Mouse (Mus musculus) CH12.LX (cell line): ENCODE measurements at regions not wholly inside any gene's neighbourhood (a gene's known extent, or its start where the extent isn't known, plus 50 kb on each side); places are given as distances from the start of the nearest gene placed in this dataset.

Experiments
- DNase-seq: peaks from one replicate; pipeline ENCODE4 v3.0.0-alpha.2; 2013; ENCODE audit errors: extremely low read depth
- H3K27ac ChIP-seq: 2 replicates; pipeline ENCODE4 v1.5.1; 2012; ENCODE audit warnings: low read depth, mild to moderate bottlenecking, control low read depth, moderate library complexity; ENCODE audit not compliant: insufficient read depth
- H3K27me3 ChIP-seq: replicated peaks from 2 replicates; pipeline ENCODE3; 2012; ENCODE audit warnings: inconsistent platforms
- H3K36me3 ChIP-seq, 2 experiments: replicated peaks in 1 of 2; 2 replicates each; pipeline versions ENCODE3 to v1.6.1; 2012; ENCODE audit warnings: inconsistent platforms in 1 of 2, low read length in 1 of 2, mild to moderate bottlenecking in 1 of 2, mixed read lengths in 1 of 2, moderate library complexity in 1 of 2; ENCODE audit not compliant: control insufficient read depth in 1 of 2, insufficient read depth in 1 of 2
- H3K4me1 ChIP-seq, 2 experiments: 2 replicates each; pipeline ENCODE4 v1.6.1; 2012; ENCODE audit warnings: inconsistent platforms in 1 of 2, moderate library complexity in 1 of 2; ENCODE audit not compliant: insufficient read depth in 2 of 2, control insufficient read depth in 1 of 2
- H3K4me2 ChIP-seq: 2 replicates; pipeline ENCODE4 v1.6.1; 2012; ENCODE audit warnings: low read depth, mild to moderate bottlenecking, control low read depth; ENCODE audit not compliant: poor library complexity, insufficient read depth, severe bottlenecking
- H3K4me3 ChIP-seq, 3 experiments: fragments of 150-350 bp in 1 of 3; sonication (generic) in 1 of 3; replicated peaks in 1 of 3; 2 replicates each; pipeline versions ENCODE3 to v1.5.1; 2011 to 2012; ENCODE audit warnings: low read depth in 2 of 3, low read length in 2 of 3, mild to moderate bottlenecking in 2 of 3, moderate library complexity in 2 of 3, control low read depth in 1 of 3, improper control_type of control experiment in 1 of 3, inconsistent platforms in 1 of 3, mixed read lengths in 1 of 3; ENCODE audit not compliant: poor library complexity in 1 of 3
- H3K79me2 ChIP-seq: replicated peaks from 2 replicates; pipeline ENCODE4 v1.6.1; 2012; ENCODE audit warnings: mild to moderate bottlenecking, moderate library complexity; ENCODE audit not compliant: control insufficient read depth, poor library complexity, insufficient read depth, severe bottlenecking; ENCODE audit errors: extremely low read depth
- H3K9ac ChIP-seq: 2 replicates; pipeline ENCODE4 v1.6.1; 2012; ENCODE audit warnings: low read depth, mild to moderate bottlenecking, control low read depth, moderate library complexity; ENCODE audit not compliant: insufficient read depth
- H3K9me3 ChIP-seq: replicated peaks from 2 replicates; pipeline ENCODE3; 2012; ENCODE audit warnings: low read length, inconsistent platforms, mixed read lengths
- CHD1 ChIP-seq: IDR thresholded peaks from 2 replicates; pipeline ENCODE4 v1.6.1; 2012; ENCODE audit warnings: low read depth, low read length, improper control_type of control experiment, inconsistent platforms
- CTCF ChIP-seq, 2 experiments: IDR thresholded peaks in 1 of 2; conservative IDR thresholded peaks in 1 of 2; 2 replicates each; pipeline ENCODE4 v1.5.1; 2011 to 2012; ENCODE audit warnings: low read depth in 2 of 2, low read length in 2 of 2, improper control_type of control experiment in 1 of 2, inconsistent platforms in 1 of 2, mild to moderate bottlenecking in 1 of 2, moderate library complexity in 1 of 2
- ELF1 ChIP-seq: IDR thresholded peaks from 2 replicates; pipeline ENCODE4 v1.6.1; 2014; ENCODE audit warnings: low read depth, mild to moderate bottlenecking, inconsistent platforms, low read length, improper control_type of control experiment
- EP300 ChIP-seq: IDR thresholded peaks from 2 replicates; pipeline ENCODE4 v1.6.1; 2011; ENCODE audit warnings: low read length, improper control_type of control experiment
- HCFC1 ChIP-seq: IDR thresholded peaks from 2 replicates; pipeline ENCODE4 v1.6.1; 2012; ENCODE audit warnings: low read depth, mild to moderate bottlenecking, inconsistent platforms, low read length, improper control_type of control experiment
- JUND ChIP-seq: conservative IDR thresholded peaks from 2 replicates; pipeline ENCODE4 v1.6.1; 2011; ENCODE audit warnings: low read depth, low read length, improper control_type of control experiment
- MAFK ChIP-seq: IDR thresholded peaks from 2 replicates; pipeline ENCODE4 v1.6.1; 2011; ENCODE audit warnings: low read length, improper control_type of control experiment; ENCODE audit not compliant: insufficient replicate concordance
- MAX ChIP-seq: IDR thresholded peaks from 2 replicates; pipeline ENCODE4 v1.6.1; 2011; ENCODE audit warnings: low read length, improper control_type of control experiment
- MAZ ChIP-seq: IDR thresholded peaks from 2 replicates; pipeline ENCODE4 v1.6.1; 2012; ENCODE audit warnings: low read depth, mild to moderate bottlenecking, inconsistent platforms, low read length, improper control_type of control experiment, moderate library complexity
- MEF2A ChIP-seq: IDR thresholded peaks from 2 replicates; pipeline ENCODE4 v1.6.1; 2014; ENCODE audit warnings: low read depth, mild to moderate bottlenecking, inconsistent platforms, low read length, improper control_type of control experiment, borderline replicate concordance
- MXI1 ChIP-seq: IDR thresholded peaks from 2 replicates; pipeline ENCODE4 v1.6.1; 2011; ENCODE audit warnings: mild to moderate bottlenecking, low read depth, low read length, improper control_type of control experiment
- PAX5 ChIP-seq: IDR thresholded peaks from 2 replicates; pipeline ENCODE4 v1.6.1; 2012; ENCODE audit warnings: low read length, inconsistent platforms, mixed read lengths
- POLR2AphosphoS2 ChIP-seq: IDR thresholded peaks from 2 replicates; pipeline ENCODE4 v1.6.1; 2011; ENCODE audit warnings: low read depth, low read length, improper control_type of control experiment
- RAD21 ChIP-seq: IDR thresholded peaks from 2 replicates; pipeline ENCODE4 v1.6.1; 2011; ENCODE audit warnings: low read depth, mild to moderate bottlenecking, low read length, improper control_type of control experiment, moderate library complexity
- RCOR1 ChIP-seq: conservative IDR thresholded peaks from 2 replicates; pipeline ENCODE4 v1.6.1; 2012; ENCODE audit warnings: low read depth, mild to moderate bottlenecking, inconsistent platforms, low read length, improper control_type of control experiment
- SMC3 ChIP-seq: IDR thresholded peaks from 2 replicates; pipeline ENCODE4 v1.6.1; 2011; ENCODE audit warnings: low read depth, low read length, improper control_type of control experiment
- TBP ChIP-seq: conservative IDR thresholded peaks from 2 replicates; pipeline ENCODE4 v1.6.1; 2011; ENCODE audit warnings: low read depth, low read length, improper control_type of control experiment
- TCF12 ChIP-seq: IDR thresholded peaks from 2 replicates; pipeline ENCODE4 v1.6.1; 2014; ENCODE audit warnings: low read depth, mild to moderate bottlenecking, inconsistent platforms, low read length, improper control_type of control experiment
- UBTF ChIP-seq: IDR thresholded peaks from 2 replicates; pipeline ENCODE4 v1.6.1; 2012; ENCODE audit warnings: low read depth, mild to moderate bottlenecking, inconsistent platforms, low read length, improper control_type of control experiment, moderate library complexity
- USF2 ChIP-seq: conservative IDR thresholded peaks from 2 replicates; pipeline ENCODE4 v1.6.1; 2011; ENCODE audit warnings: low read depth, low read length, improper control_type of control experiment
- ZNF384 ChIP-seq: IDR thresholded peaks from 2 replicates; pipeline ENCODE4 v1.6.1; 2012; ENCODE audit warnings: low read depth, low read length, improper control_type of control experiment, inconsistent platforms
- dilution Hi-C: fragments of 300-500 bp; cut with MboI; formaldehyde crosslinking; loops from 2 replicates; pipeline ENCODE4 v1.14.3; 2020; ENCODE audit warnings: low sequenced_read_pairs; ENCODE audit not compliant: extremely low pct_unique_long_range_greater_than_20kb, extremely low pct_ligation_motif_present
- in situ Hi-C: fragments of 300-500 bp; cut with MboI; formaldehyde crosslinking; loops from 3 replicates; pipeline ENCODE4 v1.14.3; 2019; ENCODE audit warnings: low sequenced_read_pairs, low pct_ligation_motif_present, low pct_unique_long_range_greater_than_20kb, mixed read lengths

DNA sequence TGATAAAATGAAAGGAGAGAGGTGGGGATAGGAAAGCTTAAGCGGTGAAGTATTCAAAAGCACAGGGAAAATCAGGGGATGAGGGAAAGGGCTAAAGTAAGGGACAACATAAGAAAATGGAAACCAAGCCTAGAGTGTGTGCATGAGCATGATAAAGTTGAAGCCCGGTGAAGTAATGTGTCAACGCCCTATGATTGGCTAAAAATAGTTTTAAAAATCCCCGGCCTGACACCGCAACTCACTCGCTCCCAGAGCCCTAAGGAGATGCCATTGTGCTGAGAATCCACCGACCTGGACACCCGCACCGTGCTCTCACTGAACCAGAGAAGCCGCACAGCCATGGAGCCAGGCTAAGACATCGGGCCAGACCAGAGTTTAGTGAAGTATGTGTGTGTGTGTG, 210.3 kb upstream of the Zic4 start:
- Histone ChIP-seq H3K4me3 (no peak overlapping the region), H3K9ac (no peak overlapping the region), H3K4me2 (no peak overlapping the region; the same call in 1 of the 2 replicates), H3K27ac (no peak overlapping the region), H3K79me2 (no peaks in the 10 kb centered on the region), H3K4me1 (no peaks in the 10 kb centered on the region), H3K27me3 (no peaks in the 10 kb centered on the region), H3K9me3 (no peaks in the 10 kb centered on the region), H3K36me3 (no peaks in the 10 kb centered on the region)
- no peak for DNase-seq
- in situ Hi-C loops = no loop called here
- TF ChIP-seq TCF12 = no peak
- TF ChIP-seq UBTF = no peak
- TF ChIP-seq MXI1 = no peak
- TF ChIP-seq MEF2A = no peak
- no peak for TF ChIP-seq TBP
- no peak for TF ChIP-seq CHD1
- TF ChIP-seq HCFC1 = no peak
- TF ChIP-seq EP300 = no peak
- no peak for TF ChIP-seq RCOR1
- no peak for TF ChIP-seq RAD21
- TF ChIP-seq PAX5 = no peak
- no peak for TF ChIP-seq POLR2AphosphoS2
- TF ChIP-seq MAX = no peak
- no peak for TF ChIP-seq MAFK
- no peak for TF ChIP-seq SMC3
- dilution Hi-C loops = no loop called here

DNA sequence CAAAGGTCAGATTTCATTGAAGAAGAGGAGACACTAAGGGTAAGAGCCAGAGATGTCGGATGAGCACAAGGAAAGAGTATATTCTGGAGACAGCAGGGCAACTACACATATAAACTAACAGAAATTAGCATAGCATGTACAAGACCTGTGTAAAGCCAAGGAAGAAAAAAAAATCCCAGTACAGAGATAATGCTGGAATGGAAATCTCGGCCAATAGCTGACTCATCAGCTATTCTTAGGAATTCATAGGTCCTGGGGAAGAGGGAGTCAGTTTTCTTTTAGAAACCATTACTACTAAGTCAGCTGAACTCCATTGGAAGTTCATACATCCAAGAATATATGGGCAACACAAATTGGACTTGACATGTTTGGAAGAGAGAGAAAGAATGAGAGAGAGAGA, 202.9 kb upstream of the Zic4 start:
- Histone ChIP-seq H3K79me2 (no peaks in the 10 kb centered on the region), H3K9ac (no peak overlapping the region), H3K4me3 (no peak overlapping the region), H3K4me1 (no peaks in the 10 kb centered on the region), H3K36me3 (no peaks in the 10 kb centered on the region), H3K27me3 (no peaks in the 10 kb centered on the region), H3K9me3 (no peaks in the 10 kb centered on the region), H3K4me2 (no peak overlapping the region), H3K27ac (no peak overlapping the region)
- dilution Hi-C loops = no loop called here
- no peak for DNase-seq
- TF ChIP-seq MEF2A (no peak), CTCF (conservative IDR thresholded peaks at IDR 0.05 in 1 of 2, IDR thresholded peaks at IDR 0.05 in 1 of 2; ENCODE audit: low read depth in 2 of 2, low read length in 2 of 2) (no peak), POLR2AphosphoS2 (no peak)
- in situ Hi-C loops = no loop called here

DNA sequence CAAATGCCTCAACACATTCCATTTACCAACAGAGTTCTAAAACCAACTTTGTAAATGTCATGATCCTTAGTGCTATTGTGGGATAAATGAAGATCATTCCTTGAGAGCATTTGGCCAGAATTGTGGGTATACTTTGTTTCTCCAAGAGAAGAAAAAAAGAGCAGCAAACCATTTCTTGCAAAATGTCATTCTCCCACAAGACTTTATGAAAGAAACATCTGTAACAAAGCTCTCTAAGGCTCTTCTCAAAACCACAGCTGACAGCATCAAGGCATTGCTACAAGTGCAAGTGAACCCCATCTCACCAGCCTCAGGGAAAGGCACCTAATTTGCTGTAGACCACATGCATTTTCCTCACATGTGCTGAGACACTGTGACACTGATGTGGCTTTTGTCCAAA, 194.3 kb upstream of the Zic4 start:
- dilution Hi-C loops = no loop called here
- no peak for DNase-seq

More for the DNA sequence above, 194.3 kb upstream of the Zic4 start:
- H3K27me3 ChIP-seq = no peaks in the 10 kb centered on the region
- no peaks in the 10 kb centered on the region for H3K79me2 ChIP-seq
- in situ Hi-C loops = no loop called here
- H3K9me3 ChIP-seq = no peaks in the 10 kb centered on the region
- no peak overlapping the region for H3K27ac ChIP-seq
- H3K4me1 ChIP-seq = no peaks in the 10 kb centered on the region
- H3K4me3 ChIP-seq = no peak overlapping the region
- no peak overlapping the region for H3K4me2 ChIP-seq
- TF ChIP-seq MAZ = no peak
- no peak for TF ChIP-seq RAD21
- no peak for TF ChIP-seq ELF1
- TF ChIP-seq TBP = no peak
- TF ChIP-seq POLR2AphosphoS2 = no peak
- TF ChIP-seq USF2 = no peak
- no peak for TF ChIP-seq JUND
- no peak for TF ChIP-seq UBTF
- TF ChIP-seq ZNF384 = no peak
- no peak for TF ChIP-seq CTCF (conservative IDR thresholded peaks at IDR 0.05 in 1 of 2, IDR thresholded peaks at IDR 0.05 in 1 of 2; ENCODE audit: low read depth in 2 of 2, low read length in 2 of 2)
- TF ChIP-seq EP300 = no peak
- TF ChIP-seq, all 38 proteins: peak for 0
- Histone ChIP-seq H3K36me3 (no peaks in the 10 kb centered on the region), H3K9ac (no peak overlapping the region)
